Comparison of ENCODE assay signal across 22 mouse cellular contexts in genomic region chr3:131186193-131186592, GRCm38 (mm10).
DNase-seq lines count a peak whose midpoint lies in the region; ATAC-seq and TF ChIP-seq lines count a peak whose summit lies in the region.
"Had no signal": no experiment of that assay in that cellular context is flagged by ENCODE, and none has a peak within 500 bp of the region (broad histone marks: within the 10 kb centered on the region; RNA-seq: fewer than 3 reads in every experiment).

No protein-coding gene starts in this region.

- H3K27me3 ChIP-seq in kidney, embryonic 15.5 days: no peaks in the 10 kb centered on the region
- H3K27me3 ChIP-seq in lung, embryonic 16.5 days (ENCODE audit: control insufficient read depth, insufficient read depth, low read depth, low read length): no peaks in the 10 kb centered on the region
- H3K27me3 ChIP-seq in lung, postnatal 0 days (replicated peaks; ENCODE audit: insufficient read depth, low read length): no peaks in the 10 kb centered on the region
- H3K27me3 ChIP-seq in midbrain, embryonic 11.5 days (ENCODE audit: control insufficient read depth, insufficient read depth, low read length): no peaks in the 10 kb centered on the region
- H3K27me3 ChIP-seq: forebrain, embryonic 13.5 days; hindbrain, embryonic 12.5 days; hindbrain, embryonic 15.5 days had no signal

- no peak for TF ChIP-seq EP300 in lung, postnatal 0 days (IDR thresholded peaks at IDR 0.05)

- H3K4me1 ChIP-seq in kidney, embryonic 15.5 days: 0 out of 2 replicates have a peak, but pooled peaks cover 10% of the 10 kb centered on the region
- H3K4me1 ChIP-seq in lung, embryonic 16.5 days (replicated peaks; ENCODE audit: control insufficient read depth, insufficient read depth, low read length): no peaks in the 10 kb centered on the region; the same call in 1 of the 2 replicates
- no peaks in the 10 kb centered on the region; the same call in 1 of the 2 replicates for H3K4me1 ChIP-seq in lung, postnatal 0 days (ENCODE audit: insufficient read depth, low read depth, low read length)
- no peaks in the 10 kb centered on the region for H3K4me1 ChIP-seq in midbrain, embryonic 11.5 days (ENCODE audit: control insufficient read depth, insufficient read depth, low read length)
- H3K4me1 ChIP-seq: hindbrain, embryonic 12.5 days had no signal

- H3K36me3 ChIP-seq in kidney, embryonic 15.5 days: no peaks in the 10 kb centered on the region
- H3K36me3 ChIP-seq in lung, embryonic 16.5 days (ENCODE audit: control insufficient read depth, insufficient read depth, low read length): no peaks in the 10 kb centered on the region
- no peaks in the 10 kb centered on the region for H3K36me3 ChIP-seq in lung, postnatal 0 days (ENCODE audit: insufficient read depth, low read length)
- no peaks in the 10 kb centered on the region for H3K36me3 ChIP-seq in midbrain, embryonic 11.5 days (ENCODE audit: control insufficient read depth, insufficient read depth, low read length)
- H3K36me3 ChIP-seq: hindbrain, embryonic 12.5 days; hindbrain, embryonic 15.5 days had no signal

- no peak for TF ChIP-seq CTCF in lung, postnatal 0 days (IDR thresholded peaks at IDR 0.05)

- 81% methylated on average over 5 of the region's 5 CpGs for WGBS in kidney, embryonic 15.5 days
- WGBS in lung, embryonic 16.5 days: 36% methylated on average over 5 of the region's 5 CpGs
- WGBS in lung, postnatal 0 days: 55% methylated on average over 5 of the region's 5 CpGs
- 82% methylated on average over 5 of the region's 5 CpGs for WGBS in midbrain, embryonic 11.5 days

- H3K9ac ChIP-seq in kidney, embryonic 15.5 days: no peak overlapping the region
- H3K9ac ChIP-seq in lung, embryonic 16.5 days (ENCODE audit: low read length): no peak overlapping the region
- H3K9ac ChIP-seq in lung, postnatal 0 days (replicated peaks; ENCODE audit: low read depth): no peak overlapping the region
- no peak overlapping the region for H3K9ac ChIP-seq in midbrain, embryonic 11.5 days (ENCODE audit: low read length)
- H3K9ac ChIP-seq: forebrain, embryonic 13.5 days; hindbrain, embryonic 12.5 days; hindbrain, embryonic 15.5 days had no signal

- DNase-seq in kidney, postnatal 10 days: no peak
- DNase-seq in lung, postnatal 0 days (ENCODE audit: low spot score): peak; percentile 74
- peak; percentile 11 for DNase-seq in lung, postnatal 25 days (ENCODE audit: low spot score)
- DNase-seq in midbrain, embryonic 11.5 days (ENCODE audit: low spot score, missing footprints): no peak
- DNase-seq in urinary bladder, adult 18-20 months (ENCODE audit: low spot score in 2 of 2): no peak
- DNase-seq: adrenal gland, adult 8-10 months; adrenal gland, postnatal 25 days; cerebellum, adult 11-12 months; cerebellum, adult 8-10 months; cerebellum, postnatal 10 days; cerebellum, postnatal 36 days; gastrocnemius, postnatal 10 days; heart, adult 11 months had no signal

- no peak overlapping the region for H3K4me2 ChIP-seq in kidney, embryonic 15.5 days
- H3K4me2 ChIP-seq in lung, embryonic 16.5 days (ENCODE audit: low read depth, low read length): no peak overlapping the region
- no peak overlapping the region for H3K4me2 ChIP-seq in lung, postnatal 0 days (replicated peaks; ENCODE audit: low read depth, low read length)
- no peak overlapping the region for H3K4me2 ChIP-seq in midbrain, embryonic 11.5 days
- H3K4me2 ChIP-seq: forebrain, embryonic 13.5 days; heart, embryonic 11.5 days; hindbrain, embryonic 12.5 days; hindbrain, embryonic 15.5 days had no signal

- no peak overlapping the region for H3K4me3 ChIP-seq in kidney, embryonic 15.5 days (replicated peaks)
- H3K4me3 ChIP-seq in lung, embryonic 16.5 days (ENCODE audit: low read length): no peak overlapping the region
- H3K4me3 ChIP-seq in lung, postnatal 0 days (ENCODE audit: low read depth, low read length): no peak overlapping the region
- no peak overlapping the region for H3K4me3 ChIP-seq in midbrain, embryonic 11.5 days (ENCODE audit: low read depth, low read length)
- H3K4me3 ChIP-seq: forebrain, embryonic 10.5 days; forebrain, embryonic 13.5 days; hindbrain, embryonic 12.5 days; hindbrain, embryonic 15.5 days had no signal

- H3K27ac ChIP-seq in kidney, embryonic 15.5 days: no peak overlapping the region
- H3K27ac ChIP-seq in lung, embryonic 16.5 days (ENCODE audit: low read length): peak overlapping the region; percentile 34; the same call in 1 of the 2 replicates
- no peak overlapping the region for H3K27ac ChIP-seq in lung, postnatal 0 days (ENCODE audit: low read length)
- H3K27ac ChIP-seq in midbrain, embryonic 11.5 days (ENCODE audit: low read depth, low read length): no peak overlapping the region
- H3K27ac ChIP-seq: forebrain, embryonic 10.5 days; forebrain, embryonic 13.5 days; hindbrain, embryonic 12.5 days; hindbrain, embryonic 15.5 days had no signal

- no peaks in the 10 kb centered on the region for H3K9me3 ChIP-seq in kidney, embryonic 15.5 days (replicated peaks)
- H3K9me3 ChIP-seq in lung, embryonic 16.5 days (ENCODE audit: control insufficient read depth, low read length): no peaks in the 10 kb centered on the region
- no peaks in the 10 kb centered on the region for H3K9me3 ChIP-seq in lung, postnatal 0 days (ENCODE audit: low read length)
- H3K9me3 ChIP-seq in midbrain, embryonic 11.5 days (ENCODE audit: control insufficient read depth, low read length): no peaks in the 10 kb centered on the region
- H3K9me3 ChIP-seq: forebrain, embryonic 10.5 days; forebrain, embryonic 13.5 days; hindbrain, embryonic 12.5 days; hindbrain, embryonic 15.5 days had no signal

- 0 out of 2 replicates have a peak, but pooled peaks have one; percentile 7 for ATAC-seq in kidney, embryonic 15.5 days (replicated peaks; ENCODE audit: low FRiP score)
- peak; percentile 83 for ATAC-seq in lung, embryonic 16.5 days (ENCODE audit: low read depth)
- peak; percentile 75 for ATAC-seq in lung, postnatal 0 days
- no peak for ATAC-seq in midbrain, embryonic 11.5 days (ENCODE audit: low FRiP score)
- ATAC-seq: activated CD4-positive, CD25-positive, alpha-beta regulatory T cell, adult 4 months; forebrain, embryonic 13.5 days; forebrain, embryonic 16.5 days had no signal

Comparison
In these comparisons a context has a peak if more than half of its experiments do, and no peak if none do; other contexts are left out.
1. DNase-seq: peak in lung, postnatal 0 days (single experiment) and lung, postnatal 25 days (single experiment); none in kidney, postnatal 10 days (single experiment), midbrain, embryonic 11.5 days (single experiment) and urinary bladder, adult 18-20 months (0 of 2).